Mouse (Mus musculus): ENCODE results near the gene Ano5. TPM values are rescaled to one million over a fixed set of nuclear protein-coding genes. Genes with fewer than 3 reads are reported as not detected.
A peak's percentile ranks its signal among the peaks of the same experiment; 100 is the strongest.

Ano5 gene
- polyA plus RNA-seq, 1 experiment = 0.12 TPM

DNA sequence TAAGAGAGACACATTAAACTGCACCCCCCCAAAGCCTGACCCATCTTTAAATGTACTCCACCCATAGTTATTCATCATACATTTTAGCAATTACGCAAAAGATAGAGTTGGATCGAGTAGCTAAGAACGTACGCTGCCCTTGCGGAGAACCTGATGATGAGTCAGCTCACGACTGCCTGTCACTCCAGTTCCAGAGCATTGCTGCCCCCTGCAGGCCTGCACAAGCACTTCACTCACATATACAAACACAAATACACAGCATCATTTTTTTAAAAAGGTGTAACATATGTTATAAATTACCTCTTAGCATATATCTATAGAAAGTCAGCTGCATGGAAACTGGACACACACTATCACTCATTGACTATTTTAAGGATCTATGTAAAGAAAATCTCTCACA lies 29.9 kb downstream of the Ano5 start:
- no peak overlapping the region for H3K4me3 ChIP-seq (ENCODE audit: insufficient read depth, poor library complexity, severe bottlenecking)

DNA sequence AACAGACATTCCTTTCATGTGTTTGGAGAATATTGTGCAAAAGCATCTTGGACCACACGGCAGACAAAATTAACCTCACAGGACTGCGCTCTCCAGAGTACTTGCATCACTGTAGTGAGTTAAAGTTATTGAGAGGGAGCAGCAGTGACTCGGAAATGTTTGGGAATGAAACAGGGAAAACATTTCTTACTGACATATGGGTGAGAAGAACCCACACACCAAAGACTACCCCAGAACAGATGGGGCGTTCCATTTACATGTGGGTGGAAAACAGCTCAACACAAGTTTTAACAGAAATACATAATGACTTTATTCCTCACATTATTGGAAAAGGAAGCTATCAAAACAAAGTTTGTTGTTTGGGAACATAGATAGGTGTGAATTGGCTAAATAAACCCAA lies 89.2 kb downstream of the Ano5 start:
- no peak overlapping the region for H3ac ChIP-seq (ENCODE audit: control insufficient read depth, insufficient read length, low read depth)
- no peaks in the 10 kb centered on the region for H3K79me3 ChIP-seq (ENCODE audit: low read depth)
- no peaks in the 10 kb centered on the region for H3K27me3 ChIP-seq (ENCODE audit: control insufficient read depth, insufficient read depth, insufficient read length)
- no peak for TF ChIP-seq CEBPB (IDR thresholded peaks at IDR 0.05; ENCODE audit: low read depth)
- TF ChIP-seq USF1 (IDR thresholded peaks at IDR 0.05; ENCODE audit: low read depth) = no peak
- no peak for TF ChIP-seq MAX (IDR thresholded peaks at IDR 0.05)
- H3K79me2 ChIP-seq (ENCODE audit: control insufficient read depth, insufficient read depth) = no peaks in the 10 kb centered on the region
- no peaks in the 10 kb centered on the region for H3K36me3 ChIP-seq (ENCODE audit: control insufficient read depth, insufficient read depth)
- H3K4me3 ChIP-seq (ENCODE audit: insufficient read depth, poor library complexity, severe bottlenecking) = no peak overlapping the region

More for the DNA sequence above, 29.9 kb downstream of the Ano5 start:
- H3K79me3 ChIP-seq (ENCODE audit: low read depth) = no peaks in the 10 kb centered on the region
- no peak overlapping the region for H3ac ChIP-seq (ENCODE audit: control insufficient read depth, insufficient read length, low read depth)
- no peaks in the 10 kb centered on the region for H3K36me3 ChIP-seq (ENCODE audit: control insufficient read depth, insufficient read depth)
- H3K79me2 ChIP-seq (ENCODE audit: control insufficient read depth, insufficient read depth) = no peaks in the 10 kb centered on the region
- no peaks in the 10 kb centered on the region for H3K27me3 ChIP-seq (ENCODE audit: control insufficient read depth, insufficient read depth, insufficient read length)
- TF ChIP-seq MYOD1 (IDR thresholded peaks at IDR 0.05; ENCODE audit: control insufficient read depth, insufficient read length, low read depth) (no peak), CTCF (IDR thresholded peaks at IDR 0.05; ENCODE audit: control insufficient read depth, insufficient read depth, insufficient read length) (peak; percentile 56)

DNA sequence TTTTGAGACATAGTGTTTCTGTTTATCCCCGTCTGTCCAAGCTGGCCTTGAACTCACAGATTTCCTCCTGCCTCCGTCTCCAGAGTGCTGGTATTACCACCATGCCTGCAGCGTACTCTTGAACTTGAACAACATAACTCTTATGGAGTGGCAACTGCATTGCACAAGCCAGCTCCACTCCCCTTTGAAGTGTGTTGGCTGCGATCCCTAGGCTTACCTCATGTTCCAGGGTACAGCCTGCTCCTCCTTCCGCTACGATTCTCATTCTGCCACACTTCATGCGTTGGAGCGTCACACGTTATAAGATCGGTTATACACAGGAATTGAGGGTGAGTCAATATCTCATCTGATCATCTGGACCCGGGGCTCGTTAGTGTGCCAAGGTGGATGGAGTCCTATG lies 92.9 kb downstream of the Ano5 start:
- Histone ChIP-seq H3K4me3 (ENCODE audit: insufficient read depth, poor library complexity, severe bottlenecking) (no peak overlapping the region), H3K79me2 (ENCODE audit: control insufficient read depth, insufficient read depth) (no peaks in the 10 kb centered on the region)
- TF ChIP-seq MYOG (IDR thresholded peaks at IDR 0.05; ENCODE audit: control insufficient read depth, extremely low read depth, insufficient read length) (no peak), USF1 (IDR thresholded peaks at IDR 0.05; ENCODE audit: low read depth) (no peak)

DNA sequence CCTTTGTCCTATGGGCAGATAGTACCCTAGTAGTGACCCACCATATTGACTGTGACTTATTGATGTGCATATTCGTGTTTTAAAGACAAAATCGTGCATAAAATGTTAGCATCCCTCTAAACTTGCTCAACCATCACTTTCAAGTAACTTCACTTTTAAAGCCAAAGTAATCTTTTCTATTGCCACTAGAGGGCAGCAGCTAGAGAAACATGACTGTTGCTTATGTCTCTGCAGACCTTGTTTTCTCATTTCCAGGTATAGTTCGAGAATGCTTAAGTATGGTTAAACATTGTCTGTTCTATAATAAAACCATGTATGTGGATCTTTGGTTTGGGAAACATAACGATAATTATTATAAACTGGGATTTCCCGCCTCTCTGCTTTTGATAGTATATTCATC lies 103.6 kb downstream of the Ano5 start:
- H3K79me3 ChIP-seq (ENCODE audit: low read depth) = no peaks in the 10 kb centered on the region

More for the DNA sequence above, 92.9 kb downstream of the Ano5 start:
- H3K79me3 ChIP-seq (ENCODE audit: low read depth) = no peaks in the 10 kb centered on the region
- H3K36me3 ChIP-seq (ENCODE audit: control insufficient read depth, insufficient read depth) = no peaks in the 10 kb centered on the region
- H3ac ChIP-seq (ENCODE audit: control insufficient read depth, insufficient read length, low read depth) = no peak overlapping the region
- H3K27me3 ChIP-seq (ENCODE audit: control insufficient read depth, insufficient read depth, insufficient read length) = no peaks in the 10 kb centered on the region

DNA sequence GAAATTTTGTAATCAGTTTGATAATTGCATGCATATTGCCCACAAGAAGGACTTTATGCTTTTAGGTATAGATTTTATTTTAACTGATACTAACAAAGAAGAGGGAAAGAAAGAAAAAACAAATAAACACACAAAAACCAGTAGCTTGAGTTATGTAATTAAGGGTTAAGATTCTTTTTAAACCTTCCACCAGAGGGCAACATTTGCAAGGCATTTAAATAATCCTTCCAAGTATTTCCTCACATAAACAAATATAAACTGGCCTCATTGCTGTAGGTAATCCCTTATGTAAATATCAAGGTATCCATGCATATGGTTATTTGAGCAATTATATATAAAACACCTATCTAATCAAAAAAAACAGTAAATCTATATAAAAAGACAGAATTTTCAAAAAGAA lies 107.1 kb downstream of the Ano5 start:
- H3K79me2 ChIP-seq (ENCODE audit: control insufficient read depth, insufficient read depth) = no peaks in the 10 kb centered on the region
- H3K4me3 ChIP-seq (ENCODE audit: insufficient read depth, poor library complexity, severe bottlenecking) = no peak overlapping the region
- H3K27me3 ChIP-seq (ENCODE audit: control insufficient read depth, insufficient read depth, insufficient read length) = no peaks in the 10 kb centered on the region
- TF ChIP-seq MAX (IDR thresholded peaks at IDR 0.05) = no peak
- no peak for TF ChIP-seq USF1 (IDR thresholded peaks at IDR 0.05; ENCODE audit: low read depth)
- TF ChIP-seq MYOG (IDR thresholded peaks at IDR 0.05; ENCODE audit: control insufficient read depth, extremely low read depth, insufficient read length) = no peak
- TF ChIP-seq CEBPB (IDR thresholded peaks at IDR 0.05; ENCODE audit: low read depth) = no peak
- no peak for TF ChIP-seq MYOD1 (IDR thresholded peaks at IDR 0.05; ENCODE audit: control insufficient read depth, insufficient read length, low read depth)
- no peak for TF ChIP-seq FOSL1 (IDR thresholded peaks at IDR 0.05; ENCODE audit: insufficient read depth, low read length, poor library complexity, severe bottlenecking)
- TF ChIP-seq CTCF (IDR thresholded peaks at IDR 0.05; ENCODE audit: control insufficient read depth, insufficient read depth, insufficient read length) = no peak
- no peaks in the 10 kb centered on the region for H3K79me3 ChIP-seq (ENCODE audit: low read depth)
- H3ac ChIP-seq (ENCODE audit: control insufficient read depth, insufficient read length, low read depth) = no peak overlapping the region
- H3K36me3 ChIP-seq (ENCODE audit: control insufficient read depth, insufficient read depth) = no peaks in the 10 kb centered on the region

More for the DNA sequence above, 103.6 kb downstream of the Ano5 start:
- no peak overlapping the region for H3ac ChIP-seq (ENCODE audit: control insufficient read depth, insufficient read length, low read depth)
- H3K4me3 ChIP-seq (ENCODE audit: insufficient read depth, poor library complexity, severe bottlenecking) = no peak overlapping the region
- H3K79me2 ChIP-seq (ENCODE audit: control insufficient read depth, insufficient read depth) = no peaks in the 10 kb centered on the region
- TF ChIP-seq FOSL1 (IDR thresholded peaks at IDR 0.05; ENCODE audit: insufficient read depth, low read length, poor library complexity, severe bottlenecking) (no peak), CTCF (IDR thresholded peaks at IDR 0.05; ENCODE audit: control insufficient read depth, insufficient read depth, insufficient read length) (peak; percentile 8)
- H3K36me3 ChIP-seq (ENCODE audit: control insufficient read depth, insufficient read depth) = no peaks in the 10 kb centered on the region
- H3K27me3 ChIP-seq (ENCODE audit: control insufficient read depth, insufficient read depth, insufficient read length) = no peaks in the 10 kb centered on the region

DNA sequence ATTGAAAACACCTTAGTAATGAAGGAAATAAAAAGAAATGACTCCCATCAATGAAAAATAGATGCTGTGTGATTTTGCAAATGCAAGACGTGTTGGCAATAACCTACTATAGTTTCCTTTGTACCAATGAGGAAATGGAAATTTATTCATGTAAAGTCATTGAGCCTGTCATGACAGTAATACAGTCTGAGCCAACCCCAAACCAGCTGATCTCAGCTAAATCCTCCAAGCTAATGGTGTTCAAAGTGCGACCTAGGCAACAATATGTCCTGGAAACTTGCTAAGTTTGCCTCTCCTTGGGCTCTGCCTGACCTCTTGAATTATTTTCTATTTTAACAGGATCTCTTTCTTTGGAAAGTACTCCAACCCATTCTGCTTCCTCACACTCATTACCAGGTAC lies 107.6 kb downstream of the Ano5 start:
- Histone ChIP-seq H3K4me3 (ENCODE audit: insufficient read depth, poor library complexity, severe bottlenecking) (no peak overlapping the region), H3K79me2 (ENCODE audit: control insufficient read depth, insufficient read depth) (no peaks in the 10 kb centered on the region), H3K36me3 (ENCODE audit: control insufficient read depth, insufficient read depth) (no peaks in the 10 kb centered on the region), H3ac (ENCODE audit: control insufficient read depth, insufficient read length, low read depth) (no peak overlapping the region), H3K79me3 (ENCODE audit: low read depth) (no peaks in the 10 kb centered on the region), H3K27me3 (ENCODE audit: control insufficient read depth, insufficient read depth, insufficient read length) (no peaks in the 10 kb centered on the region)
- TF ChIP-seq FOSL1 (IDR thresholded peaks at IDR 0.05; ENCODE audit: insufficient read depth, low read length, poor library complexity, severe bottlenecking) = no peak
- no peak for TF ChIP-seq MYOG (IDR thresholded peaks at IDR 0.05; ENCODE audit: control insufficient read depth, extremely low read depth, insufficient read length)
- no peak for TF ChIP-seq MAX (IDR thresholded peaks at IDR 0.05)
- no peak for TF ChIP-seq CTCF (IDR thresholded peaks at IDR 0.05; ENCODE audit: control insufficient read depth, insufficient read depth, insufficient read length)
- TF ChIP-seq CEBPB (IDR thresholded peaks at IDR 0.05; ENCODE audit: low read depth) = no peak
- TF ChIP-seq USF1 (IDR thresholded peaks at IDR 0.05; ENCODE audit: low read depth) = no peak
- no peak for TF ChIP-seq MYOD1 (IDR thresholded peaks at IDR 0.05; ENCODE audit: control insufficient read depth, insufficient read length, low read depth)
